Mouse (Mus musculus) liver, adult 2 months (tissue): Measurements from ENCODE around the gene Gm42906.
A peak's percentile ranks its signal among the peaks of the same experiment; 100 is the strongest.

Experiments
- CTCF ChIP-seq: fragments of 200-500 bp; IDR thresholded peaks from 2 replicates; pipeline ENCODE4 v1.5.1; 2011; ENCODE audit warnings: low read depth, low read length, control low read depth
- POLR2A ChIP-seq: fragments of 200-500 bp; IDR thresholded peaks from 2 replicates; pipeline ENCODE4 v1.6.1; 2011; ENCODE audit warnings: low read length, control low read depth; ENCODE audit not compliant: insufficient read depth; ENCODE audit errors: extremely low read depth

DNA sequence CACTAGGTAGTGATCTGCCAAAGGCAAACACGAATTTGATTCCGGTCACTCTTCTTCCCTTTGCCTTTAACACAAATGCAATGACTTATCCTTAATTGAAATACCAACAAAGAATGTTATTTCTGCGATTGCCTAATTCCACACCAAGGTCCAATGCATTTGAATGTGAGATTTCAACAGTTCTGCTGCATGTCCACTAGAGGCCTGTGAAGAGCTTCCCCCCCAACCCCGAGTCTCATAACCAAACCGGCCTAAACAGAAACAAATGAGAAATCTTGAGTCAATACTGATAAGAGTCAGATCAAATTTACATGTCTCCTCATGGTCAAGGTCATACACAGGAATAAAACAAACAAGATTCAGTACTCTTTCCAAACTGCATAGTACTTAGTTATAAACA, 285.7 kb downstream of the Gm42906 start:
- TF ChIP-seq CTCF (peak; percentile 67), POLR2A (no peak)
